Mouse (Mus musculus) myocyte (in vitro differentiated cells): Measurements from ENCODE around the gene Stard8. TPM values are rescaled to one million over a fixed set of nuclear protein-coding genes. Genes with fewer than 3 reads are reported as not detected.

Experiments
- H3K27me3 ChIP-seq: one replicate; pipeline ENCODE4 v1.6.1; 2011; ENCODE audit not compliant: control insufficient read depth, insufficient read depth, insufficient read length
- H3K36me3 ChIP-seq: one replicate; pipeline ENCODE4 v1.6.1; 2011; ENCODE audit not compliant: control insufficient read depth, insufficient read depth
- H3K4me2 ChIP-seq: one replicate; pipeline ENCODE4 v1.6.1; 2011; ENCODE audit warnings: low read depth, control low read depth
- H3K4me3 ChIP-seq: one replicate; pipeline ENCODE4 v1.5.1; 2011; ENCODE audit warnings: mild to moderate bottlenecking, control low read depth, moderate library complexity
- H3K79me2 ChIP-seq: one replicate; pipeline ENCODE4 v1.6.1; 2011; ENCODE audit not compliant: control insufficient read depth, insufficient read depth
- H3ac ChIP-seq: one replicate; pipeline ENCODE4 v1.6.1; 2011; ENCODE audit not compliant: control insufficient read depth, insufficient read length
- CEBPB ChIP-seq: IDR thresholded peaks from 2 replicates; pipeline ENCODE4 v1.6.1; 2011; ENCODE audit warnings: mild to moderate bottlenecking, moderate library complexity; ENCODE audit not compliant: poor library complexity, insufficient read depth, severe bottlenecking
- E2F4 ChIP-seq: IDR thresholded peaks from one replicate; pipeline ENCODE4 v1.6.1; 2011; ENCODE audit warnings: mild to moderate bottlenecking, control low read depth, moderate library complexity; ENCODE audit not compliant: insufficient read depth
- MAX ChIP-seq: IDR thresholded peaks from one replicate; pipeline ENCODE4 v1.6.1; 2011; ENCODE audit warnings: low read depth, mild to moderate bottlenecking, control low read depth
- MYOD1 ChIP-seq, 3 experiments: IDR thresholded peaks; one replicate each; pipeline ENCODE4 v1.6.1; 2011; ENCODE audit warnings: control low read depth in 2 of 3, low read depth in 2 of 3, mild to moderate bottlenecking in 2 of 3, moderate library complexity in 1 of 3; ENCODE audit not compliant: insufficient read length in 2 of 3, control insufficient read depth in 1 of 3
- MYOG ChIP-seq, 3 experiments: IDR thresholded peaks; one replicate each; pipeline ENCODE4 v1.6.1; 2011; ENCODE audit warnings: control low read depth in 2 of 3, low read depth in 2 of 3, mild to moderate bottlenecking in 2 of 3; ENCODE audit not compliant: insufficient read length in 2 of 3, control insufficient read depth in 1 of 3, insufficient read depth in 1 of 3
- POLR2A ChIP-seq: IDR thresholded peaks from one replicate; pipeline ENCODE4 v1.6.1; 2011; ENCODE audit warnings: low read depth, mild to moderate bottlenecking, control low read depth, moderate library complexity; ENCODE audit not compliant: insufficient read length
- POLR2AphosphoS2 ChIP-seq: IDR thresholded peaks from one replicate; pipeline ENCODE4 v1.6.1; 2011; ENCODE audit warnings: low read depth, control low read depth; ENCODE audit not compliant: insufficient read length
- REST ChIP-seq: IDR thresholded peaks from one replicate; pipeline ENCODE4 v1.6.1; 2011; ENCODE audit warnings: mild to moderate bottlenecking, control low read depth, moderate library complexity; ENCODE audit not compliant: insufficient read depth, insufficient read length
- SRF ChIP-seq: IDR thresholded peaks from one replicate; pipeline ENCODE4 v1.6.1; 2011; ENCODE audit warnings: low read depth; ENCODE audit not compliant: control insufficient read depth, insufficient read length
- TCF12 ChIP-seq: IDR thresholded peaks from one replicate; pipeline ENCODE4 v1.6.1; 2011; ENCODE audit warnings: mild to moderate bottlenecking, control low read depth; ENCODE audit not compliant: poor library complexity, insufficient read depth, severe bottlenecking
- TCF3 ChIP-seq: IDR thresholded peaks from one replicate; pipeline ENCODE4 v1.6.1; 2011; ENCODE audit warnings: low read depth, control low read depth; ENCODE audit not compliant: insufficient read length
- USF1 ChIP-seq: IDR thresholded peaks from one replicate; pipeline ENCODE4 v1.6.1; 2011; ENCODE audit warnings: low read depth, mild to moderate bottlenecking, control low read depth, moderate library complexity
- polyA plus RNA-seq: library from polyadenylated mRNA; unstranded; fragments of >200 nt; fragmentation: generic; extraction: Trizol; gene quantifications from one replicate; pipeline ENCODE4 v1.2.1, GENCODE M21; 2012; ENCODE audit warnings: missing spikeins

The Stard8 gene
- polyA plus RNA-seq, 1 experiment = 0.06 TPM

DNA sequence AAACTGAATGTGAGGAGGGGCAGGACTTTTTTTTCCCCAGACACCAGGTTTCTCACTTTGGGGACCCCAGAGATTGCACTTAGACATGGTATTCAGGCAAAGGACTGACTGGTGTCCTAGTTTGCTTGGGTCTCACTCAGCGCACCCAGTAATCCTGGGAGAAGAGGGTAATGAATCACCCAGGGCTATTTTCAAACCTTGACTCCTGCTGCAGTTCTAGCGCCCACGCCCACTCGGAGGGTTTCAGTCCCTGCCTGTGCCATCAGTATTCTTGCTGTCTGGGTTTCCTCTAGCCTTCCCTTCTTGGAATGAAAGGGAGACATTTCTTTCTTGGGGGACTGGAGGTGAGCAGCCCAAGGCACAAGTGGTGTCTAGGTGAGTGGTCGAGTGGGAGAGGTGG is 40.7 kb downstream of the Stard8 start:
- H3K79me2 ChIP-seq = no peaks in the 10 kb centered on the region
- H3K4me2 ChIP-seq = no peak overlapping the region
- H3ac ChIP-seq = no peak overlapping the region
- TF ChIP-seq MYOD1 (IDR thresholded peaks at IDR 0.05; ENCODE audit: control insufficient read depth in 1 of 3, insufficient read length in 2 of 3, low read depth in 2 of 3) (no peak), CEBPB (no peak), TCF3 (no peak), USF1 (no peak), E2F4 (no peak)
- H3K36me3 ChIP-seq = no peaks in the 10 kb centered on the region
- H3K27me3 ChIP-seq = no peaks in the 10 kb centered on the region
- H3K4me3 ChIP-seq = no peak overlapping the region

DNA sequence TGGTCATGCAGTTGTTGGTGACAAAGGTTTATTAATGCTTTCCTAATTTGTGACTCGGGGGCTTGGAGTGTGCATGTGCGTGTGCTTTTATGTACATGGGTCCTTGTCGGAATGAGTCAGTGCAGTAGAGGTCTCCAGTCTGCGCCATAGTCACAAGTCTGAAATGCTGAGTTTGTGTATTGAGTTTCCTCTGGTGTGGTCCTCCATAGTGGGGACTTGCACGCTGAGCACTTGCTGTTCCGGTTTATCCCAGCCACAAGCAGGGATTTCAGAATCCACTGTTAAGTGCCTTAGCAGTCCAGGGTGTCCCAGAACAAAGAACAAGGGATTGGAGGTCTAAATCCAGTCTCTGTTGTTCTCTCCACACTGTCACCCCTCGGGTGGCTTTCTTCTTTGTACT is 42.3 kb downstream of the Stard8 start:
- H3K36me3 ChIP-seq = no peaks in the 10 kb centered on the region
- TF ChIP-seq CEBPB (no peak), USF1 (no peak), E2F4 (no peak), POLR2A (no peak), MYOD1 (IDR thresholded peaks at IDR 0.05; ENCODE audit: control insufficient read depth in 1 of 3, insufficient read length in 2 of 3, low read depth in 2 of 3) (no peak), SRF (no peak), POLR2AphosphoS2 (no peak), MAX (no peak), TCF3 (no peak), MYOG (IDR thresholded peaks at IDR 0.05; ENCODE audit: control insufficient read depth in 1 of 3, insufficient read depth in 1 of 3, insufficient read length in 2 of 3, low read depth in 2 of 3) (no peak), TCF12 (no peak), REST (no peak)

DNA sequence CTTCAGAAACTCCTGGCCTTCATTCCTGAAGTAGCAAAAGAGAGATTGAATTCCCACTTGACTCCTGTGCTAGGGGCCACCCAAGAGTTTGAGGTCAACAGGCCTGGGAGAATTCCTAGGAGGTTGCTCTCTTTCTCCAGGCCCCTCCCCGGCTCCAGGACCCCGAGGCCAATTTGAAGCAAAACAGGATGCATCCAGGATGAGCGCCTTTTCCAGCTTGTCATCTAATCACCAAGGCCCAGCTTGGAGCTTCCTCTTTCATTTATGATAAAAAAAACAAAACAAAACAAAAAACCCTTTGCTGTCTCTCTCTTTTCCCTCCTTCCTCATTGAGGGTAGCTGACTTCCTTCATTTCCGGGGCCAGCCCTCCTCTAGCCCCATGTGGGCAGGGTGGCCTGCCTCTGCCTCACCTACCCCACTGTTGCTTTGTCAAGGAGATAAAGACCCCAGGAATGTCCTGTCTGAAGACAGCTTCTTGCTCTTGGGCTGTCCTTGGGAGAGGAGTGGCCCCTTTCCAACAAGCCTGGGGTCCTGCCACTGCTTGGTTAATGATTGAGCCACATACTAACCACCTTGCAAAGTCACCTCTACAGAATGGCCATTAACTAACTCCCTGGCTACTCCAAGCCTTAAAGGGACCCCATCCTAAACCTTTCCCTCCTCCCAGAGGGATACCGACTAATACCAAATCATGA is 43.5 kb downstream of the Stard8 start:
- no peaks in the 10 kb centered on the region for H3K27me3 ChIP-seq
- no peak overlapping the region for H3K4me2 ChIP-seq
- TF ChIP-seq POLR2AphosphoS2 (no peak), SRF (no peak), USF1 (no peak), TCF12 (no peak), MYOG (IDR thresholded peaks at IDR 0.05; ENCODE audit: control insufficient read depth in 1 of 3, insufficient read depth in 1 of 3, insufficient read length in 2 of 3, low read depth in 2 of 3) (no peak), MYOD1 (IDR thresholded peaks at IDR 0.05; ENCODE audit: control insufficient read depth in 1 of 3, insufficient read length in 2 of 3, low read depth in 2 of 3) (no peak), REST (no peak), E2F4 (no peak), MAX (no peak), POLR2A (no peak), CEBPB (no peak), TCF3 (no peak)
- H3K79me2 ChIP-seq = no peaks in the 10 kb centered on the region
- no peak overlapping the region for H3ac ChIP-seq
- no peaks in the 10 kb centered on the region for H3K36me3 ChIP-seq
- no peak overlapping the region for H3K4me3 ChIP-seq

More for the DNA sequence above, 42.3 kb downstream of the Stard8 start:
- Histone ChIP-seq H3K4me2 (no peak overlapping the region), H3ac (no peak overlapping the region), H3K27me3 (no peaks in the 10 kb centered on the region), H3K79me2 (no peaks in the 10 kb centered on the region), H3K4me3 (no peak overlapping the region)

DNA sequence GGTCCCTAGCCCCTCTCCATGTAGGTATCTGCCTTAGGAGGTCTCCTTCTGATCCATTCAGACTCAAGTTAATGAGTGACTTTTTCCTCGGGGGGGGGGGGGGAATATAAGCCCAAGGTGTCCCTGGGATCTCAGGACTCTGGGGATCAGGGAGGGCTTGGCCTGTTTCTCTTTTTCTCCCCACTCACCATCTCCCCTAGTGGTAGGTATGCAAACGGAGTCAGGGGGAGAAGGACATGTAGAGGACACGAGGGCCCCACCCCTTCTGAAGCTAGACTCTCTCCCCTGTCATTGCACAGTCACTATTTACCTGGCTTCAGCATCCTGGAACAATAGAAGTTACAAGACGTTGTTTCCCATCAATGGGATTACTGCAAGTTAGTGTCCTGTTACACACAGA is 45.1 kb downstream of the Stard8 start:
- TF ChIP-seq MAX (no peak), USF1 (no peak), MYOD1 (IDR thresholded peaks at IDR 0.05; ENCODE audit: control insufficient read depth in 1 of 3, insufficient read length in 2 of 3, low read depth in 2 of 3) (no peak), SRF (no peak), POLR2A (no peak), MYOG (IDR thresholded peaks at IDR 0.05; ENCODE audit: control insufficient read depth in 1 of 3, insufficient read depth in 1 of 3, insufficient read length in 2 of 3, low read depth in 2 of 3) (no peak), E2F4 (no peak)
- Histone ChIP-seq H3K36me3 (no peaks in the 10 kb centered on the region), H3K4me2 (no peak overlapping the region), H3K79me2 (no peaks in the 10 kb centered on the region), H3K27me3 (no peaks in the 10 kb centered on the region), H3K4me3 (no peak overlapping the region), H3ac (no peak overlapping the region)

DNA sequence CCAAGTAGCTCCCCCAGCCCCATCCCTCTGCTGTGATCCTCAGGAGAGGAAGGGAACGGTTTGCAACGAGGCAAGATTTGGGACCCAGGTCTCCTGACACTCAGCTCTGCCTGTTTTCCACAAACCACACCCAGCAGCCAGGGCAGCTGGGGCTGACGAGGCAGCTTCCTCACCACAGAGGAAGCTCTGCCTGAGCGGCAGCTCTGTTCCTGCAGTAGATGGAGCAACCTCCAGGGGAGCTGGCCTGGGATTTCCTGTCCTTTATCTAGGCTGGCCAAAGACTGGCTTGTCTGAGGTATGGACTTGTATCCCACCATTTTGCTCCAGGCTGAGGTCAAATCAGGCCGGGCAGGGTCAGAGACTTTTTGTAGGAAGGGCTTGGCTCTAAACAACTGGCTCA is 46.2 kb downstream of the Stard8 start:
- Histone ChIP-seq H3K4me3 (no peak overlapping the region), H3K27me3 (no peaks in the 10 kb centered on the region), H3K36me3 (no peaks in the 10 kb centered on the region)

More for the DNA sequence above, 46.2 kb downstream of the Stard8 start:
- Histone ChIP-seq H3K4me2 (no peak overlapping the region), H3ac (no peak overlapping the region), H3K79me2 (no peaks in the 10 kb centered on the region)
- TF ChIP-seq TCF3 (no peak), USF1 (no peak), TCF12 (no peak), MYOG (IDR thresholded peaks at IDR 0.05; ENCODE audit: control insufficient read depth in 1 of 3, insufficient read depth in 1 of 3, insufficient read length in 2 of 3, low read depth in 2 of 3) (no peak), SRF (no peak), MAX (no peak), MYOD1 (IDR thresholded peaks at IDR 0.05; ENCODE audit: control insufficient read depth in 1 of 3, insufficient read length in 2 of 3, low read depth in 2 of 3) (no peak), POLR2AphosphoS2 (no peak), POLR2A (no peak), E2F4 (no peak), CEBPB (no peak), REST (no peak)
